Mouse (Mus musculus) mesoderm, embryonic 11.5 days (tissue): ENCODE measurements around the gene Ccdc6.

Source experiments
- DNase-seq: peaks from one replicate; pipeline ENCODE4 v3.0.0-alpha.2; 2012; ENCODE audit warnings: low read depth, low spot score

The Ccdc6 gene

GRCm38 (mm10) chr10:70168396-70168795, 71.5 kb downstream of the Ccdc6 start:
- DNase-seq: no peak

- no peak for DNase-seq
Measured at GRCm38 (mm10) chr10:70169044-70169443, 72.1 kb downstream of the Ccdc6 start.

- DNase-seq: peak; percentile 69
Measured at GRCm38 (mm10) chr10:70173314-70173713, 76.4 kb downstream of the Ccdc6 start.

GRCm38 (mm10) chr10:70174494-70175190, 77.7 kb downstream of the Ccdc6 start:
- no peak for DNase-seq

- no peak for DNase-seq
Measured at GRCm38 (mm10) chr10:70180727-70181126, 83.8 kb downstream of the Ccdc6 start.

- no peak for DNase-seq
Measured at GRCm38 (mm10) chr10:70181279-70181972, 84.5 kb downstream of the Ccdc6 start.

- no peak for DNase-seq
Measured at GRCm38 (mm10) chr10:70183210-70184080, 86.5 kb downstream of the Ccdc6 start.

- no peak for DNase-seq
Measured at GRCm38 (mm10) chr10:70186136-70186535, 89.2 kb downstream of the Ccdc6 start.

- no peak for DNase-seq
Measured at GRCm38 (mm10) chr10:70186586-70186985, 89.7 kb downstream of the Ccdc6 start.

- no peak for DNase-seq
Measured at GRCm38 (mm10) chr10:70189864-70190263, 92.9 kb downstream of the Ccdc6 start.

GRCm38 (mm10) chr10:70194283-70194682, 97.4 kb downstream of the Ccdc6 start:
- no peak for DNase-seq

- DNase-seq: no peak
Measured at GRCm38 (mm10) chr10:70195279-70195678, 98.4 kb downstream of the Ccdc6 start.

- DNase-seq: no peak
Measured at GRCm38 (mm10) chr10:70195786-70196185, 98.9 kb downstream of the Ccdc6 start.

GRCm38 (mm10) chr10:70196666-70197065, 99.7 kb downstream of the Ccdc6 start:
- DNase-seq: no peak

GRCm38 (mm10) chr10:70197601-70198000, 100.7 kb downstream of the Ccdc6 start:
- no peak for DNase-seq

GRCm38 (mm10) chr10:70198012-70198411, 101.1 kb downstream of the Ccdc6 start:
- DNase-seq: no peak

- no peak for DNase-seq
Measured at GRCm38 (mm10) chr10:70198951-70199463, 102.1 kb downstream of the Ccdc6 start.

GRCm38 (mm10) chr10:70199466-70200210, 102.7 kb downstream of the Ccdc6 start:
- DNase-seq: no peak

- no peak for DNase-seq
Measured at GRCm38 (mm10) chr10:70200889-70201500, 104.1 kb downstream of the Ccdc6 start.

- DNase-seq: peak; percentile 47
Measured at GRCm38 (mm10) chr10:70204505-70205399, 107.8 kb downstream of the Ccdc6 start, which contains the start of gene Mrln. Gene Mrln (plus strand): TSS chr10:70204664.
